Mouse (Mus musculus) kidney, adult 2 months (tissue): ENCODE measurements around the gene Inpp5d.

Experiments used
- CTCF ChIP-seq: fragments of 200-500 bp; conservative IDR thresholded peaks from 2 replicates; pipeline ENCODE4 v1.5.1; 2011; ENCODE audit warnings: low read depth, mild to moderate bottlenecking, control low read depth, low read length, moderate library complexity, mixed read lengths; ENCODE audit not compliant: insufficient read depth, insufficient read length
- POLR2A ChIP-seq: fragments of 200-500 bp; IDR thresholded peaks from one replicate; pipeline ENCODE4 v1.6.1; 2011; ENCODE audit warnings: low read depth, low read length, control low read depth

GRCm38 (mm10) chr1:87621858-87622279, 1.8 kb downstream of the Inpp5d start:
- TF ChIP-seq CTCF (no peak), POLR2A (no peak)
